Mouse (Mus musculus) T-cell, adult 2 months (primary cell): Measurements from ENCODE around the gene Mybbp1a.

ENCODE experiments used
- DNase-seq: peaks from one replicate; pipeline ENCODE4 v3.0.0; 2022; ENCODE audit warnings: low spot score

The Mybbp1a gene

GRCm38 (mm10) chr11:72478228-72478627, 37.1 kb downstream of the Mybbp1a start:
- DNase-seq = no peak

- no peak for DNase-seq
Measured at GRCm38 (mm10) chr11:72479499-72479898, 38.3 kb downstream of the Mybbp1a start.

- no peak for DNase-seq
Measured at GRCm38 (mm10) chr11:72481313-72481712, 40.2 kb downstream of the Mybbp1a start.

- no peak for DNase-seq
Measured at GRCm38 (mm10) chr11:72481952-72482351, 40.8 kb downstream of the Mybbp1a start.

GRCm38 (mm10) chr11:72484549-72484948, 43.4 kb downstream of the Mybbp1a start:
- no peak for DNase-seq

- DNase-seq = no peak
Measured at GRCm38 (mm10) chr11:72485157-72485556, 44.0 kb downstream of the Mybbp1a start.

GRCm38 (mm10) chr11:72485960-72486359, 44.8 kb downstream of the Mybbp1a start:
- DNase-seq = no peak

GRCm38 (mm10) chr11:72487171-72487570, 46.0 kb downstream of the Mybbp1a start:
- DNase-seq = no peak

DNA sequence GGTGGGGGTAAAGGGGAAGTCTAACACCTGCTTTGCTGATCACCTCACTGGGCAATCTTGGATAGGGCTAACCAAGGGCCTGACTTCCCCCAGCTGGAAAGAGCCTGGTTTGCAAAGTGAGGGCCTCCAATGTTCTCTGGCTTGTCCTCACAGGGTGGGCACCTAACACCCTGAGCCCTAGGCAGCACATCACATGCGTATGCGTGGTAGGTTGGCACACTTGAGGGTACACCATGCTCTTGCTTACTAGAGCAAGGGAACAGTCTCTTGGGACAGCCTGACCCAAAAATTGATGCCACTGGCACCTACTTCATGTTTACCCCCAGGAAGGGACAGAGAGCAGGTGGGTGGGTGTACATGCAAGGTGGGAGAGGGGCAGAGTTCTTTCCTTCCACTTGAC, 46.6 kb downstream of the Mybbp1a start:
- no peak for DNase-seq

GRCm38 (mm10) chr11:72488753-72489271, 47.7 kb downstream of the Mybbp1a start:
- DNase-seq = no peak

DNA sequence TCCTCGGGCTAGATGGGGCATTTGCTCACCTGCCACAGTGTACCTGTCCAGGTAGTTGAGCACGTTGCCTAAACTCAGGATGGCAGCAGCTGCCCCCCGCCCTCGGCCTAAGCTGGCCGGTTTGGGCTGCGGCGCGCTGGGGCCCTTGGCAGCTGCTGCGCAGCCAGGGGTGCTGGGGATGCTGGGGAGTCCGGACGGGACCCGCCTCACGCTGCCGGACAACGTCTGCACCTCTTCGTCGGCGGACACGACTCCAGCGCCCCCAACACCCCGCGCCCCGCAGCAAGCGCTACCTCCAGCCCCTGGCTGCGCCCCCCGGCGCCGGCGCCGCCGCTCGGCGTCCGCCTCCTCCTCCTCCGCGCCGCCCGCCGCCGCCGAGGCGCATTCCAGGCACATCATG, 48.2 kb downstream of the Mybbp1a start:
- DNase-seq = no peak

DNA sequence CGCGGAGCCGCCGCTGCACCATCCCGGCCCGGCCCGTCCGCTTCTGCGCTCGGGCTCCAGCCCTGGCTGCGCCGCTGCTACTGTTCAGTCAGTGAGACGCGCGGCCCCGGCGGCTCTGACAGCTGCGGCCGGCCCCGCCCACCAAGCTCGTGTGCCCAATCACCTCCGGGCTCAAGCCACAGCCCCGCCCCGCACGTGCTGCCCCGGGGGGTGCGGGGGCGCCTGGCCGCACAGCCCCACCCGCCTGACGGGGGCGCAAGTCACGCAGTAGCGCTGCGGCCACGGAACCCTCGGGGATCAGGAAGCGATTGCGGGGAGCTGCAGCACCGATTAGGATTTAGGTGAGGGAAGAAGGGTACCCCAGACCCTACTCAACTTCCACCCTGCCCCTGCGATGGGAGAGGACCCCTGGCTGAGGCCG, 48.7 kb downstream of the Mybbp1a start, which contains the start of gene Spns2:
TSS of gene Spns2 (minus strand) at position 24 of the 421 bp plus-strand sequence.
- peak; percentile 39 for DNase-seq

GRCm38 (mm10) chr11:72491130-72491960, 50.2 kb downstream of the Mybbp1a start:
- DNase-seq = no peak

DNA sequence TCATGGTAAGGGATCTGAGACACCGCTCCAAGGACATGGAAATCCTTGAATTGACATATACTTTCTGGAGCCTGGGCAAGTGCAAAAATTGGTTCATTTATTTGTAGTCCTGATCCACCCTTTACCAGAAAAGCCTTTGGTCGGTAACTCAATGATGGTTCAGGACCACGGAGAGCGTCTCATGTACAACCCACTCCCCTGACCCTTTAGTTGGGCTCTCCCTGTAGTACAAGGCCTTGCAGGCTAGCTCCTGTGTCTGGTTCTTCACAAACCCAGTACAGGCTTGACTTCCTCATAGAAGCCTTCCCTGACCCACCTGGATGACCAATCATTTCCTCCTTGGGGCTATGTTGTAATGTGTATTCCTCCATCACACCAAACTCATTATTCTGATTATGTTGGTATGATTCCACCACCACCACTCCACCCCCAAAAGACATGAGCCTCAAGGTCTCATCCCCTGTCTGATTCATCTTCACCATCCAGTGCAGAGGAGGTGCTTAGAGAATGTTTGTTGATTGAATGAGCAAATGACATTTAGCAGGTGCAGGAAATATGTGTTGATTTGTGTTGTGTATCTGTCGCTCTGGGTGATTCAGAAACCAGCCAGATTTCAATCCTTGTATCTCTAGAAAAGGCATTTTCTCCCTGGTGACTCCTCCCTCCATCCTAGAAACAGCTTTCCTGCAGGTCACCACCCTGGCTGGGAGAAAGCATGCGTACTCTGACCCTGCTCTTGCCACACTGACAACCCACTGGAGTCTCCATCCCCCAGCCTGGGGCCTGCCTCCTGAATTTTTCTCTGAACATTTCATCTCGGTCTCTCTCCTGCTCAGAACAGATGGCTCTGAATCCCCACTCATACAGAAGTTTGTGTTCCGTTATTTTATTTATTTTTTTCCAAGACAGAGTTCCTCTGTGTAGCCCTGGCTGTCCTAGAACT, 53.2 kb downstream of the Mybbp1a start:
- DNase-seq = no peak

- no peak for DNase-seq
Measured at GRCm38 (mm10) chr11:72496066-72496465, 54.9 kb downstream of the Mybbp1a start.

GRCm38 (mm10) chr11:72496775-72497174, 55.6 kb downstream of the Mybbp1a start:
- no peak for DNase-seq

DNA sequence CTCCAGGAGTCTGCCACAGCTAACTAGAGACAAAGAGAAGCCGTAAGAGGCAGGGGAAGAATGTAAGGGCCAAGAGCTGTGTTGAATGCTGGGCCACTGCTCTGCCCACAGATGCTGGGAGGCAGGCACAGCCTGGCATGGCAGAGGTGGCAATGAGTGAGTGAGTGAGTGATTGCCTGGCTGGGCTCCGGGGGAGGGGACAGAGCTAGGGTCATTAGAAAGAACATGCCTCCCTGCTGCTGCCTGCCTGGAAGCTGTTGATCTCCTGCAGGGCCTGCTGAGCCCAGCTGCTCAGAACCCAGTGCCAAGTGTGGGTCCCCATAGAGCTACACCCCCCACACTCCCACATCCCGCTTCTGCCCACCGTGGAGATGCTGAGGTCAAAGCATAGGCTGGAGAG, 56.2 kb downstream of the Mybbp1a start:
- DNase-seq = no peak

- no peak for DNase-seq
Measured at GRCm38 (mm10) chr11:72500139-72500538, 59.0 kb downstream of the Mybbp1a start.
